Mouse (Mus musculus): ENCODE measurements around the gene Cyp4v3. TPM values are rescaled to one million over a fixed set of nuclear protein-coding genes. Genes with fewer than 3 reads are reported as not detected.

Cyp4v3 gene
- total and polyA plus RNA-seq, 3 experiments, result 1.4 to 2.4 (median 2.3) TPM

DNA sequence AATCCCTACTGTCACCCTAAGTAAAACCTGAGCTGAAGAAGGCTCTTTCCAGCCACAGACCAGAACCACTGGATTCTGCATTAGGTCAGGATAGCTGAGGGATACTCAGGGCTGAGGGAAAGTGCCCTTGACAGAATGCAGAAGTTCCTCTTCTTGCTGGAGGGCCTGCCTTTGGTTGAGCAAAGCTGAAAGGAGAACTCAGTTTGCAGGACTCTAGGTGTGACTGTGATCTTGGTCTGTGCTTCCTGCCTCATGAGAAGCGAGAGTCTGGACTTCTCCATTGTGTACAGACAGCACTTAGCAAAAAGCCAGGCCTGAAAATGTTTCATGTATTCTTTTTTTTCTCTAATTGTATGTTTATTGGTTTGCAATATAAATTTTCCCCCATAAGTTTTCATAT, 34.1 kb upstream of the Cyp4v3 start:
- H3K27me3 ChIP-seq (ENCODE audit: control insufficient read depth, insufficient read depth, low read length), result no peaks in the 10 kb centered on the region
- no peak overlapping the region for H3K9ac ChIP-seq (ENCODE audit: low read depth, low read length)
- no peaks in the 10 kb centered on the region for H3K79me2 ChIP-seq (replicated peaks; ENCODE audit: control insufficient read depth, insufficient read depth, low read length)
- no peak overlapping the region for H3K4me3 ChIP-seq
- H3K27ac ChIP-seq, result no peak overlapping the region
- intact Hi-C loops (cut with DNase I), result no loop called here
- H3K4me1 ChIP-seq (ENCODE audit: control insufficient read depth, insufficient read depth, low read length), result no peaks in the 10 kb centered on the region
- no peak for DNase-seq
- WGBS, result 83% methylated on average over 1 of the region's 1 CpGs
- H3K36me3 ChIP-seq (ENCODE audit: control insufficient read depth, insufficient read depth, low read length), result no peaks in the 10 kb centered on the region
- no peak for TF ChIP-seq CTCF (IDR thresholded peaks at IDR 0.05)
- no peak for TF ChIP-seq EP300 (IDR thresholded peaks at IDR 0.05; ENCODE audit: insufficient read depth, low read depth, low read length)
- TF ChIP-seq POLR2A (IDR thresholded peaks at IDR 0.05; ENCODE audit: insufficient read depth, low read depth, low read length), result no peak

DNA sequence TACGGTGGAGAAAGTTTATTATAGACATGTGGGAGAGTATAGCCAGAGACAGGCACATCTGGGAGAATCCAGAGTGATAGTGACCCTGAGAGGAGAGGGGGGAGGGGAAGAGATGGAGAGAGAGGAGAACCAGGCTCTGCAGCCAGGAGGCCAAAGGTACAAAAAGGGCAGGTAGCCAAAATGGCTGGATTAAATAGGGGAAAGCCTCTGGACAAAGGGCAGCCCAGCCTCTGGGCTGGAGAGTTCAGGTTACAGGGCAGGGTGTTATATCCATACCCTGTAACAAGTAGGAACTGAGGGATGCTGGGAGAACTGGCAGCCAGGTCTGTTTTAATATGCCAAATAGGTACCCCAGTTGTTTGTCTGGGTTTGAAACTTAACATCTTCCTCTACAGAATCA, 30.2 kb upstream of the Cyp4v3 start:
- Histone ChIP-seq H3K4me1 (ENCODE audit: control insufficient read depth, insufficient read depth, low read length) (no peaks in the 10 kb centered on the region), H3K27ac (no peak overlapping the region), H3K36me3 (ENCODE audit: control insufficient read depth, insufficient read depth, low read length) (no peaks in the 10 kb centered on the region), H3K4me3 (no peak overlapping the region), H3K9ac (ENCODE audit: low read depth, low read length) (no peak overlapping the region), H3K27me3 (ENCODE audit: control insufficient read depth, insufficient read depth, low read length) (no peaks in the 10 kb centered on the region), H3K79me2 (replicated peaks; ENCODE audit: control insufficient read depth, insufficient read depth, low read length) (no peaks in the 10 kb centered on the region)
- no peak for DNase-seq
- intact Hi-C loops (cut with DNase I), result loop anchor here (5.0 kb wide), 1 partner anchor 419 kb away; no protein-coding TSS in a partner anchor
- TF ChIP-seq POLR2A (IDR thresholded peaks at IDR 0.05; ENCODE audit: insufficient read depth, low read depth, low read length) (no peak), CTCF (IDR thresholded peaks at IDR 0.05) (no peak), EP300 (IDR thresholded peaks at IDR 0.05; ENCODE audit: insufficient read depth, low read depth, low read length) (no peak)
- WGBS, result 76% methylated on average over 1 of the region's 1 CpGs

DNA sequence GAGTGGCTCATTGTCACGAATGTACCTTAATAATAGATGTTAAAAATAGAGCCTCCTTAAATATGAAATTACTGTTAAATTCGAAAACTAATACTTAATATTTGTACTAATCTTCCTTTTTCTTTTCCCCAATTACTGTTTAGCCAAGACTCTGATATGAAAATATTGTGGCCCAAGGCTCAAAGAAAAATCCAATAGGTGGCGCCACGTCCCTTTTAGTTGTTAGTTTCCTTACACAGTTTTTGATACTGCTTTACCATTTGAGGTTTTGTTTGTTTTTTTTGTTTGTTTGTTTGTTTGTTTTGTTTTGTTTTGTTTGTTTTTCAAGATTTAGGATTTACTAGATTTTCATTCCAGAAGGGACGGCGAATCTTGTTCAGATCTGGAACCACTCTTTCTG, 29.3 kb upstream of the Cyp4v3 start:
- Histone ChIP-seq H3K79me2 (replicated peaks; ENCODE audit: control insufficient read depth, insufficient read depth, low read length) (no peaks in the 10 kb centered on the region), H3K4me3 (no peak overlapping the region), H3K27me3 (ENCODE audit: control insufficient read depth, insufficient read depth, low read length) (no peaks in the 10 kb centered on the region), H3K4me1 (ENCODE audit: control insufficient read depth, insufficient read depth, low read length) (no peaks in the 10 kb centered on the region; the same call in 1 of the 2 replicates), H3K27ac (no peak overlapping the region), H3K9ac (ENCODE audit: low read depth, low read length) (no peak overlapping the region), H3K36me3 (ENCODE audit: control insufficient read depth, insufficient read depth, low read length) (no peaks in the 10 kb centered on the region)
- WGBS, result 62% methylated on average over 6 of the region's 6 CpGs
- intact Hi-C loops (cut with DNase I), result loop anchor here (5.0 kb wide), 1 partner anchor 420 kb away; no protein-coding TSS in a partner anchor
- DNase-seq, result no peak
- peak; percentile 65 for TF ChIP-seq CTCF (IDR thresholded peaks at IDR 0.05)
- TF ChIP-seq POLR2A (IDR thresholded peaks at IDR 0.05; ENCODE audit: insufficient read depth, low read depth, low read length), result no peak
- no peak for TF ChIP-seq EP300 (IDR thresholded peaks at IDR 0.05; ENCODE audit: insufficient read depth, low read depth, low read length)

DNA sequence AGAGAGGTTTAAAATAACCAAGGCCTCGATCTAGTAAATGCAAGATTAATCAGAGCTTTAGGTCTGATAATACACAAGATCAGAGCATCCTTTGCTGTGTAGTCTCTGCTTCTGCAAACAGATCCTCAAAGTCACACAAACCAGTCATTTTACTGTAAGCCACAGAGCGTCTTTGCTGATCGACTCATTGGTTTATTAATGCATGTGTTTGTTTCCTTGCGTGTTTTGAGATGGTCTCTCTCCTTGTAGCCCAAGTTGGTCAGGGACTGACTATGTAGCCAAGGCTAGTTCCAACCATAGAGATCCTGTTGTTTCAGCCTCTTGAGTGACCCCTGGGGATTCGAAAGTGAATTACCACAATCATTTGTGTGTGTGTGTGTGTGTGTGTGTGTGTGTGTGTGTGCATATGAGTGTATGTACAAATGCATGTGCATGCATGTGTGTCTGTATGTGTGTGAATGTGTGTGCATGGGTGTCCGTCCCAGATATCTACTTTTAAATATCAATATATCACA, 26.1 kb upstream of the Cyp4v3 start:
- no peaks in the 10 kb centered on the region for H3K27me3 ChIP-seq (ENCODE audit: control insufficient read depth, insufficient read depth, low read length)
- H3K27ac ChIP-seq, result no peak overlapping the region
- WGBS, result 76% methylated on average over 6 of the region's 6 CpGs
- no peaks in the 10 kb centered on the region; the same call in 1 of the 2 replicates for H3K4me1 ChIP-seq (ENCODE audit: control insufficient read depth, insufficient read depth, low read length)
- intact Hi-C loops (cut with DNase I), result no loop called here
- no peak overlapping the region; the same call in 1 of the 2 replicates for H3K4me3 ChIP-seq
- no peaks in the 10 kb centered on the region for H3K79me2 ChIP-seq (replicated peaks; ENCODE audit: control insufficient read depth, insufficient read depth, low read length)
- no peaks in the 10 kb centered on the region for H3K36me3 ChIP-seq (ENCODE audit: control insufficient read depth, insufficient read depth, low read length)
- TF ChIP-seq CTCF (IDR thresholded peaks at IDR 0.05), result no peak
- TF ChIP-seq EP300 (IDR thresholded peaks at IDR 0.05; ENCODE audit: insufficient read depth, low read depth, low read length), result no peak
- no peak for TF ChIP-seq POLR2A (IDR thresholded peaks at IDR 0.05; ENCODE audit: insufficient read depth, low read depth, low read length)
- DNase-seq, result no peak
- H3K9ac ChIP-seq (ENCODE audit: low read depth, low read length), result no peak overlapping the region

DNA sequence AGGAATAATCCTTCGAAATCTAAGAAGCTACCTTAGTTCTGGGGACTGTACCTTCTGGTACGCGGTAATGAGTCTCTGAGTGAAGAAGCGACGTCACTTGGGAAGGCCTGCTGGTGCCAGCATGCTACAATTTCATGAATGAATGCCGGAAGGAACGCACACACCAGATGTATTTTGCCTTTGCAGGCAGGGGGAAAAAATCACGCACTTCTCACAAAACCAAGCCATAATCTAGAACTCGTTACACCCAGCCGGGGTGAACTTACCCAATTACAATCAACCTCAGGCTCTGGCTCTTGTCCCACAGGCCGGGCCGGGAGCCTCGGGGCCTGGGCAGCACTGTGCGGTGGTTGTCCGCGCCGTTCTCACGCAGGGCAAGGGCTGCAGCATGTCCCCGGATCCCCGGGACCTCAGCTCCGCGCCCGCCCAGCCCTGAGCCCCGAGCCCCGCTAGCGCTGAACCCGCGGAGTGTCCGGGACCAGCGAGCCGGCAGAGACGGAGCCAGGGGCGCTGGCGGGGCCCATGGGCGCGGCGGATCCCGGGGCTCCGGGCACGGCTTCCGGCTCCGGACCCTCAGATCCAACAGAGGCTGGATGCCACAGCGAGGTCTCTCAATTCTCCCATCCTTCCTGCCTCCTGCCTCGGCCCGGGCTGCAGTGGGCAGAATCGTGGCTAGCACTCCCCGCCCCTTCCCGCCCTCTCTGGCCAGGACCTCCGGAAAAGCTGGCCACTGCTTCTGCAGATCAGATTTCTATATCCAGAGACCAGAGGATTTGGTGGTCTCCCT, 25.3 kb upstream of the Cyp4v3 start:
- Histone ChIP-seq H3K36me3 (ENCODE audit: control insufficient read depth, insufficient read depth, low read length) (no peaks in the 10 kb centered on the region), H3K27me3 (ENCODE audit: control insufficient read depth, insufficient read depth, low read length) (no peaks in the 10 kb centered on the region), H3K27ac (peak overlapping the region; percentile 30), H3K4me3 (peak overlapping the region; percentile 70), H3K4me1 (ENCODE audit: control insufficient read depth, insufficient read depth, low read length) (no peaks in the 10 kb centered on the region; the same call in 1 of the 2 replicates), H3K9ac (ENCODE audit: low read depth, low read length) (peak overlapping the region; percentile 75), H3K79me2 (replicated peaks; ENCODE audit: control insufficient read depth, insufficient read depth, low read length) (no peaks in the 10 kb centered on the region)
- 4% methylated on average over 49 of the region's 49 CpGs for WGBS
- intact Hi-C loops (cut with DNase I), result no loop called here
- TF ChIP-seq CTCF (IDR thresholded peaks at IDR 0.05) (no peak), EP300 (IDR thresholded peaks at IDR 0.05; ENCODE audit: insufficient read depth, low read depth, low read length) (no peak), POLR2A (IDR thresholded peaks at IDR 0.05; ENCODE audit: insufficient read depth, low read depth, low read length) (no peak)
- peak; percentile 44 to 56 for DNase-seq

DNA sequence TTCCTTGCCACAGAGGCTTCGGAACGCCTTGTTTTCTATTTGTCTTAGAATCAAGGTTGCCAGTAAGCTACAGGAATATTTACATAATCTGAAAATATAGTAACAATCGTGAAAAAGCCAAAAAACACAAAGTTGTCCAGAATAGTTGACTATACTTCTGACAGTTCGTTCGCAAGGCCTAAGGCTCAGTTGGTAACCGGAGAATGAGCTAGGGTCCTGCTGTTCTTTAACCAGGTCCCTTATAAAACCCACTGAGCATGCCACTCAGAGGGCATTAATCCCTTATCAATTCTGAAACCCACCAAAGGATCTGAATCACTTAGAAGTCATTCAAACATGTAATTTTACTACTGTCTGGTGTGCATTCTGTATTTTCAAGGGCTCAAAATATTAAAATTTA, 22.8 kb upstream of the Cyp4v3 start:
- intact Hi-C loops (cut with DNase I), result no loop called here

More for the DNA sequence above, 22.8 kb upstream of the Cyp4v3 start:
- DNase-seq, result no peak
- Histone ChIP-seq H3K36me3 (ENCODE audit: control insufficient read depth, insufficient read depth, low read length) (no peaks in the 10 kb centered on the region), H3K9ac (ENCODE audit: low read depth, low read length) (no peak overlapping the region), H3K27me3 (ENCODE audit: control insufficient read depth, insufficient read depth, low read length) (no peaks in the 10 kb centered on the region), H3K27ac (no peak overlapping the region), H3K4me1 (ENCODE audit: control insufficient read depth, insufficient read depth, low read length) (no peaks in the 10 kb centered on the region; the same call in 1 of the 2 replicates), H3K79me2 (replicated peaks; ENCODE audit: control insufficient read depth, insufficient read depth, low read length) (no peaks in the 10 kb centered on the region), H3K4me3 (no peak overlapping the region)
- WGBS, result 89% methylated on average over 6 of the region's 6 CpGs
- TF ChIP-seq POLR2A (IDR thresholded peaks at IDR 0.05; ENCODE audit: insufficient read depth, low read depth, low read length) (no peak), EP300 (IDR thresholded peaks at IDR 0.05; ENCODE audit: insufficient read depth, low read depth, low read length) (no peak), CTCF (IDR thresholded peaks at IDR 0.05) (no peak)
